Mouse (Mus musculus) splenic B cell, adult 2 months (primary cell): ENCODE measurements around the gene Fry.
A peak's percentile ranks its signal among the peaks of the same experiment; 100 is the strongest.
"Not testable (repeated sequence)": the region's sequence is repeated elsewhere in the genome, so short reads cannot be mapped to it uniquely, and the experiment has no call there.

Experiments used
- DNase-seq: peaks from one replicate; pipeline ENCODE4 v3.0.0-alpha.2; 2011; ENCODE audit warnings: low read depth, low spot score
- H3K27me3 ChIP-seq: 2 replicates; pipeline ENCODE4 v1.6.1; 2012; ENCODE audit warnings: mild to moderate bottlenecking, low read length, moderate library complexity, mixed read lengths; ENCODE audit not compliant: control insufficient read depth, poor library complexity, insufficient read depth, severe bottlenecking
- H3K36me3 ChIP-seq: 2 replicates; pipeline ENCODE4 v1.6.1; 2012; ENCODE audit warnings: mild to moderate bottlenecking, low read length, moderate library complexity, mixed read lengths; ENCODE audit not compliant: control insufficient read depth, poor library complexity, insufficient read depth, severe bottlenecking

Gene Fry

DNA sequence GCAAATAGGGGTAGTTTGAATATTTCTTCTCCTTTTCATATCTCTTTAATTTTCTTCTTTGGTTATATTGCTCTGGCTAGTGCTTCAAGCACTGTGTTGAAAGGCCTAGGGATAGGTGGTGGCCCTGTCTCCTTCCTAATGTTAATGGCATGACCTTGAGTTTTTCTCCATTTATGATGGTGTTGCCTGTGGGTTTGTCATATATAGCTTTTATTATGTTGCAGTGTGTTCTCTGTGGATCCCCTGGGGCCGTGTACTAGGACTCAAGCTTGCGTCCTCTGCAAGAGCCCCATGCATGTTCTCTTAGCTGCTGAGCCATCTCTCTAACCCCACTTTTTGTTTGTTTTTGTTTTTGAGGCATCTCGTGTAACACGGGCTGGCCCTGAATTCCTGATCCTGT, 358.9 kb downstream of the Fry start:
- no peaks in the 10 kb centered on the region for H3K27me3 ChIP-seq
- peaks cover 8% of the 10 kb centered on the region for H3K36me3 ChIP-seq
- no peak for DNase-seq

GRCm38 (mm10) chr5:150478612-150479011, 360.2 kb downstream of the Fry start:
- no peak for DNase-seq
- Histone ChIP-seq H3K36me3 (peaks cover 5% of the 10 kb centered on the region), H3K27me3 (no peaks in the 10 kb centered on the region)

- Histone ChIP-seq H3K27me3 (no peaks in the 10 kb centered on the region), H3K36me3 (peaks cover 2% of the 10 kb centered on the region; the same call in 1 of the 2 replicates)
- peak; percentile 40 for DNase-seq
Observed at GRCm38 (mm10) chr5:150485198-150485597, 366.8 kb downstream of the Fry start.

- H3K27me3 ChIP-seq: no peaks in the 10 kb centered on the region
- H3K36me3 ChIP-seq: no peaks in the 10 kb centered on the region
- DNase-seq: no peak
Observed at GRCm38 (mm10) chr5:150490285-150490684, 371.8 kb downstream of the Fry start.

DNA sequence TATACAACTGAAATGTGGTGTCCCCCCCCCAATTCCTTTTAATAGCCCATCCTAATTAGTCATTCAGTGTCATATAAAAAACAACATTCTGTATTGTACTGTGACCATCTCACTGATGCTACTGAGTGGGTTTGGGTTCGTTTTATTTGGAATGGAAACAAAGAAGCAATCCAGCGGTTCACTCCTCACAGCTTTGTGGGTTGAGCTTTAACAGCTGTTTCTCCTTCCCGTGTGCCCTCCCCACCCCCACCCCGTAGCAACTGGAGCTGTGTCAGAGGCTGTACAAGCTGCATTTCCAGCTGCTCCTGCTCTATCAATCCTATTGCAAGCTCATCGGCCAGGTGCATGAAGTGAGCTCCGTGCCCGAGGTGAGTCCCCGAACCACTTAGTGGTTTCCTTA, 372.4 kb downstream of the Fry start:
- H3K27me3 ChIP-seq: no peaks in the 10 kb centered on the region
- no peak for DNase-seq
- H3K36me3 ChIP-seq: no peaks in the 10 kb centered on the region

- not testable (repeated sequence) for DNase-seq, H3K27me3 ChIP-seq, H3K36me3 ChIP-seq
Observed at GRCm38 (mm10) chr5:150491573-150492173, 373.2 kb downstream of the Fry start.

GRCm38 (mm10) chr5:150495792-150496191, 377.3 kb downstream of the Fry start:
- DNase-seq: peak; percentile 59
- Histone ChIP-seq H3K27me3 (no peaks in the 10 kb centered on the region), H3K36me3 (0 out of 2 replicates have a peak, but pooled peaks cover 2% of the 10 kb centered on the region)

- H3K27me3 ChIP-seq: no peaks in the 10 kb centered on the region
- H3K36me3 ChIP-seq: no peaks in the 10 kb centered on the region
- DNase-seq: no peak
Observed at GRCm38 (mm10) chr5:150510451-150511225, 392.2 kb downstream of the Fry start.

DNA sequence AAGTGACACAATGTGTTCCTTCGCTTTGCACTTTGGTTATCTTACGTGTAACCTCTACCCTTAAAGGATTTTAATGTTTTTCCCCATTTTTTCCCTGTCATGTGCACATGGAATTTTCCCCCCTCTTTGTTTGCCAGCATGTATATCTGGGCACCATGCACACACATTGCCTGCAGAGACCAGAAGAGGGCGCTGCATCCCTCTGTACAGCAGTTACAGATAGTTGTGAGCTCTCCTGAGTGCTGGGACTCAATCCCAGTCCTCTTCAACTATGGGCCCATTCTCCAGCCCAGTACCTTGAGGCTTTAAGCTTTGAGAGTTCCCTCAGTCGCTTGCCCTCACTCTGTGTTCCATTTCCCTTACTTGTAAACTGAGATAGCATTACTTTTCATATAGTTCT, 394.8 kb downstream of the Fry start:
- no peaks in the 10 kb centered on the region for H3K36me3 ChIP-seq
- H3K27me3 ChIP-seq: no peaks in the 10 kb centered on the region
- no peak for DNase-seq

DNA sequence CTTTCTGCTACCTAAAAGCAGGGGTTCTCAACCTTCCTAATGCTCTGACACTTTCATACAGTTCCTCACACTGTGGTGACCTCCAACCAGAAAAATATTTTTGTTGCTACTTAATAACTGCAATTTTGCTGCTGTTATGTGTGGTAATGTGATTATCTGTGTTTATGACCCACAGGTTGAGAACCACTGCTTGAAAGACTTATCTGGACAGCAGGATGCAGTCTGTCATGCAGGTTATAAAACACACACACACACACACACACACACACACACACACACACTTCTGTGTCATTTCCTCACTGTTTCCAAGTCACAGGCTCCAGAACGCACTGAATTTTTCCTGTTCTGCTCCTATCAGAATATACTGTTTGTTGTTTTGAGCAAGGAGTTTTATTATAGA, 395.6 kb downstream of the Fry start:
- no peak for DNase-seq
- Histone ChIP-seq H3K27me3 (no peaks in the 10 kb centered on the region), H3K36me3 (no peaks in the 10 kb centered on the region)

DNA sequence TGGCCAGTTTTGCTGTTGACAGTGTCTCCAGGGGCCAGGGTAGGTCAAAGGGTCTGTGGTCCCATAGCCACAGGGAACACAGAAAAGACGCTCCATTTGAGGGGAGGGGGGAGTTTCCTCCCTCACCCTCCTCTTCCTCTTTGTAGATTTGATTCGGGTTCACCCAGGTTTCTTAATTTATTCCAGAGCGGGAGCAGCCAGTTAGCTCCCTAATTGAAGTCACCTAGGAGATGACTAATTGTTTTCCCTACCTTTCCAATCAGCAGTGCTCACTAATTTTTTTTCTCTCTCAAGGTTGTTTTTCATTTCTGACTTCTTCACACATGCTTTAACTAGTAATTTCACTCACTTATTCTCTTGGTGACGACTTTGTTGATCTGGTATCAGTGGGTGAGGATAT, 399.6 kb downstream of the Fry start, which contains the start of gene Zar1l:
Gene Zar1l (minus strand): TSS at position 101 of the 400 bp plus-strand sequence.
- H3K27me3 ChIP-seq: no peaks in the 10 kb centered on the region
- DNase-seq: no peak
- H3K36me3 ChIP-seq: no peaks in the 10 kb centered on the region

DNA sequence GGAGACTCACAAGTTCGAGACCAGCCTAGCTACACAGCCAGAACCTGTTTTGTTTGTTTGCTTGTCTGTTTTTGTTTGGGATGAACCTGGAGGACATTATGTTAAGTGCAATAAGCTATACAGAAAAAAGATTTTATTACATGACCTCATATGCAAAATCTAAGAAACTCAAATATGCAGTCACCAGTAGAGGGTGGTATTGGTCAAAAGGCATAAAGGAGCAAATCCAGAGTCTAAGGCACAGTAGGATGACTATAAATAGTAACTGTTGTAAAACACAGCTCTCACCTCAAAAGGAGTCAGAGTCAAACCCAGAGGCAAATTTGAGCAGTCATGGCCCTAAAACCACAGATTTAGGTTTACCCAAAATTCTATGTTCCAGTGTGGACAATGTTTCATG, 401.1 kb downstream of the Fry start:
- DNase-seq: peak; percentile 67
- no peaks in the 10 kb centered on the region for H3K36me3 ChIP-seq
- no peaks in the 10 kb centered on the region for H3K27me3 ChIP-seq

GRCm38 (mm10) chr5:150521937-150522866, 403.8 kb downstream of the Fry start, which contains the start of gene Brca2:
Gene Brca2 (plus strand): TSS chr5:150522630.
- Histone ChIP-seq H3K27me3 (no peaks in the 10 kb centered on the region), H3K36me3 (no peaks in the 10 kb centered on the region)
- DNase-seq: peak; percentile 86

DNA sequence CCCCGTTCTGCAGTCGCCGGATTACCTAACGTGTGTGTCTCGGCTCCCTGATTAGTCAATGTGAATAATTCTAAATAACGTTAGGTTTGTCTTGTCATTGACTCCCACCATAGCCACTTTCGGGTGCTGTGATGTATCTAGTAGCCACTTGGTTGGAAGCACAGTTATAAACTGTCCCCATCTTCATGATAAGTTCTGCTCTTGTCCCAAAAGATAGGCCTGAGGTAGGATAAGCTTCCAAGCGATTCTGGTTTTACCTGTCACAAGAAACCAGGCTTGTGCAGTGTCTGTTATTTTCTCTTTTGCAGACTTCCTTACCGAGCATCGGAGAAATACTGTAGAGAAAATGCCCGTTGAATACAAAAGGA, 404.4 kb downstream of the Fry start:
- H3K36me3 ChIP-seq: no peaks in the 10 kb centered on the region
- DNase-seq: no peak
- no peaks in the 10 kb centered on the region for H3K27me3 ChIP-seq

- no peaks in the 10 kb centered on the region for H3K27me3 ChIP-seq
- no peaks in the 10 kb centered on the region for H3K36me3 ChIP-seq
- no peak for DNase-seq
Observed at GRCm38 (mm10) chr5:150525239-150525638, 406.8 kb downstream of the Fry start.
